Mouse (Mus musculus) liver (tissue): ENCODE measurements around the gene Gm20518.
A peak's percentile ranks its signal among the peaks of the same experiment; 100 is the strongest.

Experiments
- DNase-seq: peaks from one replicate; pipeline ENCODE4 v3.0.0-alpha.2; 2020; ENCODE audit warnings: mixed read lengths

Gene Gm20518

GRCm38 (mm10) chr16:17838051-17838450 lies 53.4 kb downstream of the Gm20518 start, which contains the start of gene Car15:
Car15 (minus strand) TSS chr16:17838364.
- no peak for DNase-seq

- no peak for DNase-seq
Observed at GRCm38 (mm10) chr16:17835481-17835880, 56.0 kb downstream of the Gm20518 start.

GRCm38 (mm10) chr16:17834543-17834942 lies 56.9 kb downstream of the Gm20518 start:
- no peak for DNase-seq

- DNase-seq = no peak
Observed at GRCm38 (mm10) chr16:17833681-17834399, 57.6 kb downstream of the Gm20518 start.

- no peak for DNase-seq
Observed at GRCm38 (mm10) chr16:17833321-17833680, 58.2 kb downstream of the Gm20518 start.

- no peak for DNase-seq
Observed at GRCm38 (mm10) chr16:17832821-17833220, 58.6 kb downstream of the Gm20518 start, which contains the start of gene B830017H08Rik. B830017H08Rik (plus strand) TSS chr16:17833121.

- no peak for DNase-seq
Observed at GRCm38 (mm10) chr16:17831781-17832180, 59.7 kb downstream of the Gm20518 start.

- no peak for DNase-seq
Observed at GRCm38 (mm10) chr16:17830385-17831178, 60.9 kb downstream of the Gm20518 start.

- DNase-seq = no peak
Observed at GRCm38 (mm10) chr16:17828867-17829266, 62.6 kb downstream of the Gm20518 start.

DNA sequence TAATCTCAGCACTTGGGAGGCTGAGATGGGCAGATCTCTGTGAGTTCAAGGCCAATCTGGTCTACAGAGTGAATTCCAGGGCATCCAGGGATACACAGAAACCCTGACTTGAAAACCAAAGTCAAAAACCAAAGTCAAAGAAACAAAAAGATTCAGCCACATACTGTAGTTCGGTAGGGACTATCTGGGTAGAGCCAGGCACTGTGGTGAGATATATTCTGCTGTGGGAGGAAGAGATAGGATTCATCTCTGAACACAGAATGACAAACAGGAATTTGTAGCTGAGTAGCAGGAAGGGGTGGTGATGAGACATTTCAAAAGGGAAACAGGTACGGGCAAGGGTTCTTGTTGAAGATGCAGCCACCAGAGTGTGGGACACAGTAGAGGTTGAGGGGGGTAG lies 63.2 kb downstream of the Gm20518 start:
- DNase-seq = no peak

- no peak for DNase-seq
Observed at GRCm38 (mm10) chr16:17826500-17826899, 65.0 kb downstream of the Gm20518 start.

DNA sequence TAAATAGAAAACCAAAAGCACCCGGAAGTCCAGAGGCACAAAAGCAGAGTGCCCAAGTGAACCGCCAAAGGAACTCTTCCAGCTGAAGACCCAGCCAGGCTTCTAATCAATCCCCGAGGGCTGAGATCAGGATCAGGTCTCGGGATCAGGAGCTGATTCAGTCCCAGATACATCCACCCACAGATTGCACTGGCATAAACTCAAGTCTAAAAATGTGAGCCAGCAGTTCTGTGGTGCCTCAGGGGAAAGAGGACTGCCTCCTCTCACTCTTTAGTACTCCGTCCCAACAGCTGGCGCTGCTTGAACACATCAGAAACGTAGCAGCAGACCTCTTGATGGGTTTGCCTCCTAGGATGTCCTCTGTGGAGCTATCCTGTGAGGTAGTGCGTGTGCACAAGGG lies 74.9 kb downstream of the Gm20518 start:
- no peak for DNase-seq

DNA sequence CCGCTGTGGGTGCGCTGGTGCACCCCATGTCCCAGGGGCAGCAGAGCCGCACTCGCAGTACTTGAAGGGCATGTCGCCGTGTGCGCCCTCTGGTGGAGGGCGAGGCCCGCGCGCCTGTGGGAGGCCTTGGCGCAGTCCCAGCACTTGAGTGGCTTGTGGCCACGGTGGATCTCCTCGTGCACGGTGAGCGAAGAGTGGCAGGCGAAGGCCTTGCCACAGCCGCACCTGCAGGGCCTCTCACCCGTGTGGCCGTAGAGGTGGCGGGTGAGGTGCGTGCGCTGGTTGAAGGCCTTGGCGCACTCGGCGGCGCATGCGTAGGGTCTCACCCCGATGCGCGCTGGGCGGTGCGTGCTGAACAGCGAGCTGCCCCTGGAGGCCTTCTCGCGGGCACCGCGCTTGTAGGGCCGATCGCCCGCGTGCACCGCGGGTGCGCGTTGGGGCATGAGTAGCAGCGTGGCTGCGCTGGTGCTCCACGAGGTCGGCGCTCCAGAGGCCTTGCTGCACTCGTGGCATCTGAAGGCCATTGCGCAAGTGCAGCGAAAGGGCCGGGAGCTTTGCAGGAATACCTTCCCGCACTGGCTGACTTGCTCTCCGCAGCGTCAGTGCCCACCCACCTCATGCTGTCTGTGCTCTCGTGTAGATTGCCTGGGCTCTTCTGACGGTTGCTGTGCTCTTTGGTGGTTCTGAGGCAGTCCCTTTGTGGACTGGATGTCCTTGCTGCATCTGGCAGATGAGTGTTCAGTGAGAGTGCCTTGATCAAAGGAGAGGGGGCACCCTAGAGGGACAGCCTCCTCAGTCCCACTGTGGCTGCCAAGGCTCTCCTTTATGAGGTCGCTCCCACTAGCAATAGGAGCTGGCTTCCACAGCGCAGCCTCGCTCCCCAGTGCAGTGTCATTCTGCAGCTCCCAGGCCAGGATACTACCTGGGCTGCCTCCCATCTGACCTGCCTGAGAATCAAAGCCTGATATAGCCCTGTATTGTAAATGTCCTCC lies 75.8 kb downstream of the Gm20518 start:
- DNase-seq = peak; percentile 75

DNA sequence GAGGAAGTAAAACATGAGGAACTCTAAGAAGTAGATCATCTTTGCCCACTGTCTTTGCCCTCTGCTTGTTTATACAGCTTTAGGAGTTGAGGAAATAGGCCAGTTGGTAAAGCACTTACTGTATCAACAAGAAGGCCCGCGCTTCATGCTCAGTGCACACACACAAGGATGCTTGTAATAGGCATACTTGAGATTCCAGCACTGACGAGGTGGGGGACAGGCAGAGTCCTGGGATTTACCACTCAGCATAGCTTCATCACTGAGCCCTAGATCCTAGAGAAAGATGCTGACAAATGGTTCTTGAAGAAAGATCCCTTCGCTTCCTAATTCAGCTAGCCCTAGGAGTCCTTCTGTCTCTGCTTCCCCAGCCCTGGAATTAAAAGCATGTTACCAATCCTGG lies 78.3 kb downstream of the Gm20518 start:
- no peak for DNase-seq

- no peak for DNase-seq
Observed at GRCm38 (mm10) chr16:17812120-17812519, 79.4 kb downstream of the Gm20518 start.

- DNase-seq = peak; percentile 42
Observed at GRCm38 (mm10) chr16:17809711-17810110, 81.8 kb downstream of the Gm20518 start.

DNA sequence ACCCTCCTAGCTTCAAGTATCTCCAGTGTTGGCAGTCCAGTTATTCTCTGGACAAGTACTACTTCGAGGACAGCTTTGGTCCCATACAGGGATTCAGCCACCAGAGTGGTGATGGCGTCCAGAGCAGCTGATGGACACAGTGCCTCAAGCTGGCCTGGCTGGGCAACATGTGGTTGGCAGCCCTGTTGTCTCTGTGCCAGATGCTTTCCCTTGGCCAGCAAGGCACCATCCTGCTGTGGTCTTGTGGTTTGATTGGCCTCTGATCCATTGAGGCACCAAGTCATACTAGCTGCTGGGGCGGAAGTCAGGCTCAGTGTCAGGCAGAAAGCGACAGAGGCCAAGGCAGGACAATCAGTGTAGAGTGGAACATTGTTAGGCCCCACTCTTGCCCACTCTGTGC lies 82.3 kb downstream of the Gm20518 start:
- no peak for DNase-seq

DNA sequence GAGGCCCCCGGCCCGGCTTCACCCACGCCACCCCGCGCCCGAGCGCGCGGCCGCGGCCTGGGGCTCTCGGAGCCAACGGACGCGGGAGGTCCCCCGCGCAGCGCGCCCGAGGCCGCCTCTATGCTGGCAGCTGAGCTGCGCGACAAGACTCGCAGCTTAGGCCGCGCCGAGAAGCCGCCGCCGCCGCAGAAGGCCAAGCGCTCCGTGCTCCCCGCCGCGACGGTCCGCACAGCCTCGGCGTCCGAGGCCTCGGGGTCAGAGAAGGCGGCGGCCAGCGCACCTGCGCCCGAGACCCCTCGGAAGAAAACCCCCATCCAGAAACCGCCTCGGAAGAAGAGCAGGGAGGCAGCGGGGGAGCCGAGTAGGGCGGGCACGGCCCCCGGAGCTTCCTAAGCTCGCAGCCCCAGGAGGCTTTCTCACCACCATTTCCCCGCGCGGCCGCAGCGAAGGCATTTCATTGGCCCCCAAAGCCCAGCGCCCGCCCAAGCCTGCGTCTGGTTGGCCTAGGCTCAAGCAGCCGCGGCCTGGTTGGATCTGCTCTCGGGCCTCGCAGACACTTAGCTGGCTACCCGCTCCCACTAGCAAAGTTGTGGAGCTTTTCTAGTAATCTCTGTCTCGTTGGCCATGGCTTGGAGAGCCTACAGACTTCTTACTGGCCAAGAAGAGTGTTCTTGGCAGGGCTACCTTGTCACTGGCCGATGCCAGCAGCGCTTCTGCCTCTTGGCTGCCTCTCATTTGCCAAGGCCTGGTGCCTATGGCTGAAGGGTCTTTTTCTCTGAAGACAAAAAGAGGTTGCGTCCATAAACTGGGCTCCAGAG lies 84.1 kb downstream of the Gm20518 start:
- DNase-seq = peak; percentile 82

DNA sequence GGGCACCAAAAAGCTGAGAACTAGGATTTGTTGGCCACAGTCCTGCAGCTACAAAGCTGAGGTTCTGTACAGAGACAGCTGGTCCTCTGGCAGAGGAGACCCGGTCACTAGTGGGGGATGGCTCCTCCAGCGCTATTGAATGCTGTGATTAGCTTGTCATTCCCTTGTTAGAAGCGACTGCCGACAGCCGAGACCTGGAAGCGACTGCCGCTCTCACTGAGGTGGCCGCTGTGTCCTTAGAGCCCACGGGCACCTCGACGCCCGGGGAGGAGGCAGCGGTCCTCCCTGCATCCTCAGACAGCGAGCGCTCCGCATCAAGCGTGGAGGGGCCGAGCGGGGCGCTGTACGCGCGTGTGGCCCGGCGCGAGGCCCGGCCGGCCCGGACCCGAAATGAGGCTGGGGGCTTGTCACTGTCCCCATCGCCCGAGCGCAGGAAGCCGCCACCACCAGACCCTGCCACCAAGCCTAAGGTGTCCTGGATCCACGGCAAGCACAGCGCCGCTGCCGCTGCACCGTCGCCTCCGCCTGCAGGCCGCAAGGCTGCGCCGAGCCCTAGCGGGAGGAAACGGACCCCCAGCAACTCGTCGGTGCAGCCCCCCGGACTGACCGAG lies 84.8 kb downstream of the Gm20518 start:
- DNase-seq = no peak

GRCm38 (mm10) chr16:17804982-17805381 lies 86.5 kb downstream of the Gm20518 start:
- DNase-seq = no peak

- DNase-seq = peak; percentile 74
Observed at GRCm38 (mm10) chr16:17804449-17804912, 87.0 kb downstream of the Gm20518 start.
